Mouse (Mus musculus): Measurements from ENCODE around the gene Ntpcr. TPM values are rescaled to one million over a fixed set of nuclear protein-coding genes. Genes with fewer than 3 reads are reported as not detected.

The Ntpcr gene
- polyA plus RNA-seq, 1 experiment, result 11.5 TPM

DNA sequence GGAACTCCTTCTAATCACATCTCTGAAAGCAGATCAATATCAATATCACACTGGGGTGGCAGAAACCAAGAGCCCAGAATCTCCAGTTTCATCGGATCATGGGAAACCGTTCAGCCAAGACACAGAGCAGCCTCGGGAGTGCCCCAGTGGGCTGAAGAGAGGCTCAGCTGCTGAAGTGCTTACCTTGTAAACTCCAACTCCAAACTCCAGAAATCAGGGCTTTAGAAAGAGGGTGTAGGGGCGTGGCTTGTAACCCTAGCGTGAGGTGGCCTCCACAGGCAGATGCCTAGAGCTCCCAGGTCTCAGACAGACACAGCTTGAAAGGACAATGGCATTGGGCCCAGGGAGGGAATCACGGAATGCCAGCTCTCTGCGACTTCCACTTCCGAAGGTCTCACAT is 2.0 kb upstream of the Ntpcr start:
- TF ChIP-seq CTCF (IDR thresholded peaks at IDR 0.05; ENCODE audit: control insufficient read depth, insufficient read depth, low read length), result no peak
- TF ChIP-seq POLR2A (IDR thresholded peaks at IDR 0.05; ENCODE audit: borderline replicate concordance, control insufficient read depth, low read depth, low read length), result no peak
- Histone ChIP-seq H3K4me3 (replicated peaks; ENCODE audit: control insufficient read depth, low read depth, low read length) (no peak overlapping the region), H3K27ac (ENCODE audit: control insufficient read depth, insufficient read depth, low read depth, low read length, poor library complexity) (no peak overlapping the region), H3K4me1 (ENCODE audit: control insufficient read depth, insufficient read depth, low read length) (peaks cover 5% of the 10 kb centered on the region; the same call in 1 of the 2 replicates)
- 86% methylated on average over 8 of the region's 8 CpGs for WGBS

DNA sequence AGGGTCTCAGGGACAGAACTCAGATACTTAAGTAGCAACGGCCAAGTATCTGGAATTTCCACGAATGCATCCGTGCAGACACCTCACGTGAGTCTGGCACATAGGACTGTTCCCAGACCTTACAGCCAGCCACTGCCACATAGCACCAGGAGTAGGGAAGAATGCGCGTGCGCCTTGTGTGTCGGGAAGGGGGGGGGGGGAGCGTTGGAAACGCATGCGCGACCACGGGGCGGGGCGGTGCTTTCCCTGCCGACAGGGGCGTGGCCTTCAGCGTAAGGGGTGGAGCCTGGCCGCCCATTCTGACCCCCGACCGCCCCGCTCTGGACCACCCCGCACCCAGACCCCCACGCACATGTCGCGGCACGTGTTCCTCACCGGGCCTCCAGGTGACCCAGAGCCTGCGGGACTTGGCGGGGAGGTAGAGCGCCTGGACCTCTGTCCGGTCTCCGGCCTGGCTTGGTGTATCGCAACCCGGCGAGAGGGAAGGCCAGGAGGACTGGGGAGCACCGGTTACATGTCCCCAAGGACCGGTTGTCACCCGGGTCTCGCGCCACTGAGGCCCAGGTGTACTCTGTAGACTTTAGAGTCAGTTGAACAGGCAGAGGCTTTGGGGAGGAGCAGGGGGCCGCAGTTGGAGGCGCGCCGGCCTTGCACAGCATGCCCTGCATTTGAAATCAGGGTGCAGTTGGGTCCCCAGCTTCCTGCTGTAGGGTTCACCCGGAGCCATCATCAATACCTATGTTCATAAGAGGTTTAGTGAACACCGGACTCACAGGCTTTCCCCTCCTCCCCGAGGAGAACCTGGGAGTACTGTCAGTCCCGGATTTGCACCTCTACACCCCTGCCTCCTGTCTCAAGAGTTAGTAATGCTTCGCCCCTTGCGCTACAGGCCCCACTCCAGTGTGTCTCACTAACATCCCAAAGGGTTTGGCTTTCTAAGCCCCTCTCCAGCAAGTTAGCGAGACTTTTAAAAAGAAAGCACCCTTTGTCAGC is 4.5 kb downstream of the Ntpcr start:
- H3K4me3 ChIP-seq (replicated peaks; ENCODE audit: control insufficient read depth, low read depth, low read length), result peak overlapping the region; percentile 81
- H3K27ac ChIP-seq (ENCODE audit: control insufficient read depth, insufficient read depth, low read depth, low read length, poor library complexity), result peak overlapping the region; percentile 44
- no peaks in the 10 kb centered on the region; the same call in 1 of the 2 replicates for H3K4me1 ChIP-seq (ENCODE audit: control insufficient read depth, insufficient read depth, low read length)
- WGBS, result 3% methylated on average over 52 of the region's 52 CpGs
- TF ChIP-seq POLR2A (IDR thresholded peaks at IDR 0.05; ENCODE audit: borderline replicate concordance, control insufficient read depth, low read depth, low read length) (peak; percentile 31; the same call in 1 of the 2 replicates), CTCF (IDR thresholded peaks at IDR 0.05; ENCODE audit: control insufficient read depth, insufficient read depth, low read length) (no peak)

DNA sequence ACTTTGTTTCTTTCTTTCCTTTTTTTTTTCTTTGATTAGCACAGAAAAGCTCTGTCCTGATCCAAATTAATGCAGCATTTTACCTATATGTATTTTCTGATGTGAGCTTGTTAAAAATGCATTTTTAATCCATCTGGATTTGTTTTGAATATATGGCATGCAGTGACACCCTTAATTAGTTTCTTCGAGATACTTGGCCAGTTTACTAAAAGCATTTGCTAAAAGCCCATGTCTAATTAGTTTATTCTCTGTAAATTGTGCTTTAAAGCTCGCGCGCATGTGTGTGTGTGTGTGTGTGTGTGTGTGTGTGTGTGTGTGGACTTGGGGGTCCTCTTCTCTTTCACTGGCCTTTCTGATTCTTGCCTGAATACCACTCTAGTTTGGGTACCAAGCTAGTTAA is 9.2 kb downstream of the Ntpcr start:
- Histone ChIP-seq H3K27ac (ENCODE audit: control insufficient read depth, insufficient read depth, low read depth, low read length, poor library complexity) (no peak overlapping the region), H3K4me3 (replicated peaks; ENCODE audit: control insufficient read depth, low read depth, low read length) (no peak overlapping the region), H3K4me1 (ENCODE audit: control insufficient read depth, insufficient read depth, low read length) (no peaks in the 10 kb centered on the region; the same call in 1 of the 2 replicates)
- TF ChIP-seq CTCF (IDR thresholded peaks at IDR 0.05; ENCODE audit: control insufficient read depth, insufficient read depth, low read length), result no peak
- no peak for TF ChIP-seq POLR2A (IDR thresholded peaks at IDR 0.05; ENCODE audit: borderline replicate concordance, control insufficient read depth, low read depth, low read length)
- 90% methylated on average over 4 of the region's 4 CpGs for WGBS

DNA sequence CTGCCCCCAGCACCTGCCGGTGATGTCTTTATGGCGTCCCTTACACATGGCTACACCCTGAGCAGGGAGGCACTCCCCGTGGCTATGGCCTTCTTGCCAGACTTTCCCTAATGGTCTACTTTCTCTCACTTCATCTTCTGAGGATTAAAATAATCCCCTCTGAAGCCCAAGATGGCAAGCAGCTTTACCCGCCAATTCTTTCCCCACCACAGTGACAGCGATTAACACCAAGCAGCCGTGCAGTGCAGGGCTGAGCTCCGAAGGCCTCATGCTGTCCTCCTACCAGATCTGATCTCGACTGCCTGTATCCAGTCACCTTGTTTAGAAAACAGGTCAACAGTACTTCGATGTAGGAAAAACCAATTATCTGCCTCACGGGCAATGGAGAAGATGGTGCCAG is 10.9 kb downstream of the Ntpcr start:
- TF ChIP-seq POLR2A (IDR thresholded peaks at IDR 0.05; ENCODE audit: borderline replicate concordance, control insufficient read depth, low read depth, low read length), result no peak
- no peak for TF ChIP-seq CTCF (IDR thresholded peaks at IDR 0.05; ENCODE audit: control insufficient read depth, insufficient read depth, low read length)
- no peak overlapping the region for H3K4me3 ChIP-seq (replicated peaks; ENCODE audit: control insufficient read depth, low read depth, low read length)
- WGBS, result 82% methylated on average over 10 of the region's 10 CpGs
- H3K4me1 ChIP-seq (ENCODE audit: control insufficient read depth, insufficient read depth, low read length), result no peaks in the 10 kb centered on the region; the same call in 1 of the 2 replicates
- H3K27ac ChIP-seq (ENCODE audit: control insufficient read depth, insufficient read depth, low read depth, low read length, poor library complexity), result no peak overlapping the region

DNA sequence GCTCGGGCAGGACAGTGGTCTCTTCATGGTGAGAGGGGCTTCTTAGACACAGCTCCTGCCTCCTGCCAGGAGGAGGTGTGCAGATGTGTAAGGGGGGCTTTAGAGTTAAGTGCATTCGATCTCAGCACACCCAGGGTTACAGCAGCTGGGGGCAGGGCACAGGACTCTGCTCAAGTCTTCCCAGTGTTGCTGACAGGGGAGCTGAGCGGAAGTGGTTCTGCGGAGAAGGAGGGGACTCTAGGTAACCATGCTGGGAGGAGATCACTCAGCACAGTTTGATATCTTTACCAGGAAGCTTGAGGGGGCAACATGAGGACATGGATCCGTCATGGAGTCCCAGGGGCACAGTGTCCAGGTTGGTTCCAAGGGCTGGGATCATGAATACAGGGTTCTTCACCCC is 11.6 kb downstream of the Ntpcr start:
- Histone ChIP-seq H3K4me3 (replicated peaks; ENCODE audit: control insufficient read depth, low read depth, low read length) (no peak overlapping the region), H3K4me1 (ENCODE audit: control insufficient read depth, insufficient read depth, low read length) (no peaks in the 10 kb centered on the region; the same call in 1 of the 2 replicates), H3K27ac (ENCODE audit: control insufficient read depth, insufficient read depth, low read depth, low read length, poor library complexity) (no peak overlapping the region)
- WGBS, result 16% methylated on average over 5 of the region's 5 CpGs
- no peak for TF ChIP-seq POLR2A (IDR thresholded peaks at IDR 0.05; ENCODE audit: borderline replicate concordance, control insufficient read depth, low read depth, low read length)
- TF ChIP-seq CTCF (IDR thresholded peaks at IDR 0.05; ENCODE audit: control insufficient read depth, insufficient read depth, low read length), result no peak

DNA sequence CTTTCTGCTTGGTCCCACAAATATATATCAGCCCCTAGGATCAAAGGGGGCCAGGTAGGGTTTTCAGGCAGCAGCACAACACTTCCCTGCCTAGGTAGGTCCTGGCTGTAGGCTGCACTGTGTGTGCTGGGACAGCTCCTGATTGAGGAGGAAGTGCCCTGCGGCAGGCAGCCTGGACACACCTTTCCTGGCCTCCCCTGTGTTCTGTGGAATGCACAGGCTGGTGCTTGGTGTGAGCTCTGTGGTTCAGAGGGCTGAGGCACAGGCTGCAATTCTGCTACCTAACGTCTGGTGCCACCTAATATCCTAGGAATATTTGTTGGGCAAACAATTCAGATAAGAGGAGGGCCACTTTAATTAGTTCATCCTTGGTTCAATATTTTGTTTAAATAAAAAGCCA is 12.1 kb downstream of the Ntpcr start:
- TF ChIP-seq POLR2A (IDR thresholded peaks at IDR 0.05; ENCODE audit: borderline replicate concordance, control insufficient read depth, low read depth, low read length), result no peak
- no peak for TF ChIP-seq CTCF (IDR thresholded peaks at IDR 0.05; ENCODE audit: control insufficient read depth, insufficient read depth, low read length)
- Histone ChIP-seq H3K27ac (ENCODE audit: control insufficient read depth, insufficient read depth, low read depth, low read length, poor library complexity) (no peak overlapping the region), H3K4me3 (replicated peaks; ENCODE audit: control insufficient read depth, low read depth, low read length) (no peak overlapping the region), H3K4me1 (ENCODE audit: control insufficient read depth, insufficient read depth, low read length) (peaks cover 1% of the 10 kb centered on the region; the same call in 1 of the 2 replicates)
- 11% methylated on average over 2 of the region's 2 CpGs for WGBS

DNA sequence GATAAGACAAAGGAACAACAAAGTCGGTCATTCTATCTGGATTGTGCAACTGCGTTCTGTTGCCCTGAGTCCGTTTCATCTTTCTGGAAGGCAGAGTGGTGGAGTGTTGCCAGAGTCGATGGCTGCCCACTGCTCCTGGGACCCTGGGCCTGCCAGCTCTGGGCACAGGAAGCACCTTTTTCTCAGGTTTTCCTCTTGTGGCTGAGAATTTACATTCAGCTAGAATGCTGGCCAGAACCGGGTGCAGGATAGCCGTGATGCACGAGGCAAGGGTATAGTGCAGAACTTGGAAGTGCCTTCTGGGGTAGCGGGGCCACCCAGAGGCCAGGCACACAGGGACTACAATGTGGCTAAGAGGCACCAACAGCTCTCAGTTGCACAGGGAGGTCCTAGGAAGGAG is 12.6 kb downstream of the Ntpcr start:
- no peak overlapping the region for H3K4me3 ChIP-seq (replicated peaks; ENCODE audit: control insufficient read depth, low read depth, low read length)
- H3K4me1 ChIP-seq (ENCODE audit: control insufficient read depth, insufficient read depth, low read length), result peaks cover 1% of the 10 kb centered on the region; the same call in 1 of the 2 replicates
- H3K27ac ChIP-seq (ENCODE audit: control insufficient read depth, insufficient read depth, low read depth, low read length, poor library complexity), result 0 out of 2 replicates have a peak overlapping the region, but pooled peaks have one; percentile 11
- 11% methylated on average over 8 of the region's 8 CpGs for WGBS
- TF ChIP-seq POLR2A (IDR thresholded peaks at IDR 0.05; ENCODE audit: borderline replicate concordance, control insufficient read depth, low read depth, low read length) (no peak), CTCF (IDR thresholded peaks at IDR 0.05; ENCODE audit: control insufficient read depth, insufficient read depth, low read length) (no peak)

DNA sequence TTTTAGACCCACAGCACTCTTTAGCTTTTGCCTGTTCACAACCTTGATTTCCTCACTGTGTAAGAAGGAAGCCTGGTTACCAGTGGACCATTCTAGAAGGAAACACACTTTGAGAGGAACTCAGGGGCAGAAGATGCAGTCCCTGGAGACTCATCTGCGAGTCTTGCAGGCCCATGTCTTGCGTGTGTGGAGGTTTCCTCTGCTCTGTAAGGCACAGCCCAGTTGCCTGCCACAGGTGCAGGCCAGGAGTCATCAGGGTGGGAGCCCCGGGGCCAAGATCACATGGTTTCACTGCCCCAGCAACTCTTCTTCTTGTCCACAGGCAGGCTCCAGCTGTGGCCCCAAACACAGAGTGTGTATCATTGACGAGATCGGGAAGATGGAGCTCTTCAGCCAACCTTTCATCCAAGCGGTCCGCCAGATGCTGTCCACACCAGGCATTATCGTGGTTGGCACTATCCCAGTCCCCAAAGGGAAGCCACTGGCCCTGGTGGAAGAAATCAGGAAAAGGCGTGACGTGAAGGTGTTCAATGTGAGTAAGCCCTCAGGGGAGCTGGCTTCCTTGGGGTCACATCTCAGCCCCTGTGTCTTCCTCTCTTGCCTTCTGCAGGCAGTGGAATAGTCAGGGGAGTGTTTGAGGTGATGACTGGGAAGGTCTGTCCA is 15.3 kb downstream of the Ntpcr start:
- no peak for TF ChIP-seq POLR2A (IDR thresholded peaks at IDR 0.05; ENCODE audit: borderline replicate concordance, control insufficient read depth, low read depth, low read length)
- no peak for TF ChIP-seq CTCF (IDR thresholded peaks at IDR 0.05; ENCODE audit: control insufficient read depth, insufficient read depth, low read length)
- no peak overlapping the region for H3K27ac ChIP-seq (ENCODE audit: control insufficient read depth, insufficient read depth, low read depth, low read length, poor library complexity)
- H3K4me3 ChIP-seq (replicated peaks; ENCODE audit: control insufficient read depth, low read depth, low read length), result no peak overlapping the region
- H3K4me1 ChIP-seq (ENCODE audit: control insufficient read depth, insufficient read depth, low read length), result peaks cover 1% of the 10 kb centered on the region; the same call in 1 of the 2 replicates
- 70% methylated on average over 10 of the region's 10 CpGs for whole genome bisulfite sequencing
